Mouse (Mus musculus): ENCODE data around the gene Myog. TPM values are rescaled to one million over a fixed set of nuclear protein-coding genes. Genes with fewer than 3 reads are reported as not detected.

Myog gene
- total and polyA plus RNA-seq, 3 experiments = not detected

DNA sequence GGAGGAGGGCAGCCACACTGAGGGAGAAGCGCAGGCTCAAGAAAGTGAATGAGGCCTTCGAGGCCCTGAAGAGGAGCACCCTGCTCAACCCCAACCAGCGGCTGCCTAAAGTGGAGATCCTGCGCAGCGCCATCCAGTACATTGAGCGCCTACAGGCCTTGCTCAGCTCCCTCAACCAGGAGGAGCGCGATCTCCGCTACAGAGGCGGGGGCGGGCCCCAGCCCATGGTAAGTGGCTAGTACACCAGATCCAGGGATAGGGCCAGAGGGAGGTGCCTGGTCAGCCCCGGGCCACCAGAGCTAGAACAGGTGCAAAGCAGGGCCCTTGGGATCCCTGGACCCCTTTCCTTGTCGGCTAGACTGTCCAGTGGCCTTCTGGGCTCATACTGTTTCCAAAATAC lies 511 bp downstream of the Myog start:
- Histone ChIP-seq H3K27me3 (ENCODE audit: insufficient read depth, low read length) (peaks cover 20% of the 10 kb centered on the region), H3K4me1 (ENCODE audit: insufficient read depth, low read depth, low read length) (no peaks in the 10 kb centered on the region), H3K36me3 (replicated peaks) (no peaks in the 10 kb centered on the region), H3K4me3 (ENCODE audit: low read depth, low read length) (no peak overlapping the region), H3K9me3 (replicated peaks) (no peaks in the 10 kb centered on the region)
- TF ChIP-seq TAL1 (conservative IDR thresholded peaks at IDR 0.05; ENCODE audit: low read depth, low read length) (no peak), CTCF (IDR thresholded peaks at IDR 0.05; ENCODE audit: low read depth, low read length) (no peak), GATA1 (IDR thresholded peaks at IDR 0.05; ENCODE audit: borderline replicate concordance, low read length) (no peak), GATA2 (IDR thresholded peaks at IDR 0.05; ENCODE audit: borderline replicate concordance, low read depth, low read length) (no peak), POLR2AphosphoS5 (IDR thresholded peaks at IDR 0.05; ENCODE audit: insufficient replicate concordance, low read depth, low read length) (no peak)
- no peak for ATAC-seq (ENCODE audit: extremely low read depth, insufficient number of reproducible peaks, low FRiP score, poor library complexity, severe bottlenecking)
- no peak for DNase-seq (ENCODE audit: low spot score)

DNA sequence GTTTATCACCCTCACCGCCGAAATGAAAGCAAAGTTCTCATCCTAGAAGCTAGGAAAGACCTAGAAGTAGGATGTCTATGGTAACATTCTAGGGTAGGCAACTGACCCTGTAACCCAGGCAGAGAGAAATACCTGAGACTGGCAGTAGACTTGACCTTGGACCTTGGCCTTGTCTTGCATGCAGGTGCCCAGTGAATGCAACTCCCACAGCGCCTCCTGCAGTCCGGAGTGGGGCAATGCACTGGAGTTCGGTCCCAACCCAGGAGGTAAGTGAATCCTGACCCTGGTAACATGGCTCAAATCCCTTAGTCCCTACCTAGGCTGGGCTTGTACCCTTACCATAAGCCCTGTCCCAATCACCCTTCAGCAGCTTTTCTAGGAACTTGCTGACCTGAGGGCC lies 1.1 kb downstream of the Myog start:
- DNase-seq (ENCODE audit: low spot score) (no peak), ATAC-seq (ENCODE audit: extremely low read depth, insufficient number of reproducible peaks, low FRiP score, poor library complexity, severe bottlenecking) (no peak)
- TF ChIP-seq CTCF (IDR thresholded peaks at IDR 0.05; ENCODE audit: low read depth, low read length) = peak; percentile 73
- TF ChIP-seq POLR2AphosphoS5 (IDR thresholded peaks at IDR 0.05; ENCODE audit: insufficient replicate concordance, low read depth, low read length) = no peak
- TF ChIP-seq GATA2 (IDR thresholded peaks at IDR 0.05; ENCODE audit: borderline replicate concordance, low read depth, low read length) = no peak
- TF ChIP-seq GATA1 (IDR thresholded peaks at IDR 0.05; ENCODE audit: borderline replicate concordance, low read length) = no peak
- H3K9me3 ChIP-seq (replicated peaks) = no peaks in the 10 kb centered on the region
- H3K4me1 ChIP-seq (ENCODE audit: insufficient read depth, low read depth, low read length) = no peaks in the 10 kb centered on the region
- no peaks in the 10 kb centered on the region for H3K36me3 ChIP-seq (replicated peaks)
- H3K4me3 ChIP-seq (ENCODE audit: low read depth, low read length) = no peak overlapping the region
- peaks cover 17% of the 10 kb centered on the region for H3K27me3 ChIP-seq (ENCODE audit: insufficient read depth, low read length)

DNA sequence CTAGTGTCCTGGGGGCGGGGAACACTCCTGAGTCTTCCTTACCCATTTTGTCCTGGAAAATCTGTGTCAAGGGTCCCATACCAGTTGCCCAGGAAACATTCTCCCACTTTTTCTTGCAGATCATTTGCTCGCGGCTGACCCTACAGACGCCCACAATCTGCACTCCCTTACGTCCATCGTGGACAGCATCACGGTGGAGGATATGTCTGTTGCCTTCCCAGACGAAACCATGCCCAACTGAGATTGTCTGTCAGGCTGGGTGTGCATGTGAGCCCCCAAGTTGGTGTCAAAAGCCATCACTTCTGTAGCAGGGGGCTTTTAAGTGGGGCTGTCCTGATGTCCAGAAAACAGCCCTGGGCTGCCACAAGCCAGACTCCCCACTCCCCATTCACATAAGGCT lies 1.8 kb downstream of the Myog start:
- DNase-seq (ENCODE audit: low spot score) (no peak), ATAC-seq (ENCODE audit: extremely low read depth, insufficient number of reproducible peaks, low FRiP score, poor library complexity, severe bottlenecking) (no peak)
- no peaks in the 10 kb centered on the region for H3K4me1 ChIP-seq (ENCODE audit: insufficient read depth, low read depth, low read length)
- peaks cover 17% of the 10 kb centered on the region for H3K27me3 ChIP-seq (ENCODE audit: insufficient read depth, low read length)
- no peak overlapping the region for H3K4me3 ChIP-seq (ENCODE audit: low read depth, low read length)
- H3K9me3 ChIP-seq (replicated peaks) = no peaks in the 10 kb centered on the region
- H3K36me3 ChIP-seq (replicated peaks) = no peaks in the 10 kb centered on the region
- no peak for TF ChIP-seq CTCF (IDR thresholded peaks at IDR 0.05; ENCODE audit: low read depth, low read length)
- TF ChIP-seq TAL1 (conservative IDR thresholded peaks at IDR 0.05; ENCODE audit: low read depth, low read length) = no peak
- no peak for TF ChIP-seq POLR2AphosphoS5 (IDR thresholded peaks at IDR 0.05; ENCODE audit: insufficient replicate concordance, low read depth, low read length)

DNA sequence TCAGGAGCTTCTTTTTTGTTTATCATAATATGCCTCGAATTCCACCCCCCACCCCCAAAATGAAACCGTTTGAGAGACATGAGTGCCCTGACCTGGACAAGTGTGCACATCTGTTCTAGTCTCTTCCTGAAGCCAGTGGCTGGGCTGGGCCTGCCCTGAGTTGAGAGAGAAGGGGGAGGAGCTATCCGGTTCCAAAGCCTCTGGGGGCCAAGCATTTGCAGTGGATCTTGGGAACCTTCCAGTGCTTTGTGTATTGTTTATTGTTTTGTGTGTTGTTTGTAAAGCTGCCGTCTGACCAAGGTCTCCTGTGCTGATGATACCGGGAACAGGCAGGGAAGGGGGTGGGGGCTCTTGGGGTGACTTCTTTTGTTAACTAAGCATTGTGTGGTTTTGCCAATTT lies 2.3 kb downstream of the Myog start:
- ATAC-seq (ENCODE audit: extremely low read depth, insufficient number of reproducible peaks, low FRiP score, poor library complexity, severe bottlenecking) (no peak), DNase-seq (ENCODE audit: low spot score) (no peak)
- TF ChIP-seq GATA2 (IDR thresholded peaks at IDR 0.05; ENCODE audit: borderline replicate concordance, low read depth, low read length) (no peak), GATA1 (IDR thresholded peaks at IDR 0.05; ENCODE audit: borderline replicate concordance, low read length) (no peak)
- Histone ChIP-seq H3K27me3 (ENCODE audit: insufficient read depth, low read length) (peaks cover 21% of the 10 kb centered on the region), H3K36me3 (replicated peaks) (no peaks in the 10 kb centered on the region), H3K4me3 (ENCODE audit: low read depth, low read length) (no peak overlapping the region), H3K9me3 (replicated peaks) (no peaks in the 10 kb centered on the region), H3K4me1 (ENCODE audit: insufficient read depth, low read depth, low read length) (no peaks in the 10 kb centered on the region)

DNA sequence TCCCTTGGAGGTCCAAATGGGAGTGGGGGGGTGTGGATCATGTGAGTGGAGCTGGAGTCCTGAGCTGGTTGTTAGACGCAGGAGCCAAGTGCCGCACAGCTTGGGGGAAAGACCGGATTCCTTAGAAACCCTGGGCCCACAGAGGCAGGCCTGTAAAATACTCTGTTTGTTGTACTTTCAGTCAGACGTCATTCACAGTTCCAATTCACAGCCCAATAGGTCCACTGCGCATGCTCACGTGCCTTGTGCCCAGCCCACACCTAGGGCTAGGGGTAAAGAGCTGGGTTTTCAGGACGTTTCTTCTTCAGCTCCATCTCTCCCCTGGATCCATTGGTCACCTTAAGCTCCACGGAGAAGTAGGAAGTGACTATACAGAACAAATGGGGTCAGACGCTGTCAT lies 2.8 kb downstream of the Myog start:
- Histone ChIP-seq H3K4me1 (ENCODE audit: insufficient read depth, low read depth, low read length) (no peaks in the 10 kb centered on the region), H3K4me3 (ENCODE audit: low read depth, low read length) (no peak overlapping the region), H3K27me3 (ENCODE audit: insufficient read depth, low read length) (peaks cover 24% of the 10 kb centered on the region), H3K9me3 (replicated peaks) (no peaks in the 10 kb centered on the region), H3K36me3 (replicated peaks) (no peaks in the 10 kb centered on the region)
- ATAC-seq (ENCODE audit: extremely low read depth, insufficient number of reproducible peaks, low FRiP score, poor library complexity, severe bottlenecking) = no peak
- DNase-seq (ENCODE audit: low spot score) = no peak
- TF ChIP-seq TAL1 (conservative IDR thresholded peaks at IDR 0.05; ENCODE audit: low read depth, low read length) = no peak
- no peak for TF ChIP-seq CTCF (IDR thresholded peaks at IDR 0.05; ENCODE audit: low read depth, low read length)
- TF ChIP-seq GATA1 (IDR thresholded peaks at IDR 0.05; ENCODE audit: borderline replicate concordance, low read length) = no peak
- TF ChIP-seq GATA2 (IDR thresholded peaks at IDR 0.05; ENCODE audit: borderline replicate concordance, low read depth, low read length) = no peak
- no peak for TF ChIP-seq POLR2AphosphoS5 (IDR thresholded peaks at IDR 0.05; ENCODE audit: insufficient replicate concordance, low read depth, low read length)

DNA sequence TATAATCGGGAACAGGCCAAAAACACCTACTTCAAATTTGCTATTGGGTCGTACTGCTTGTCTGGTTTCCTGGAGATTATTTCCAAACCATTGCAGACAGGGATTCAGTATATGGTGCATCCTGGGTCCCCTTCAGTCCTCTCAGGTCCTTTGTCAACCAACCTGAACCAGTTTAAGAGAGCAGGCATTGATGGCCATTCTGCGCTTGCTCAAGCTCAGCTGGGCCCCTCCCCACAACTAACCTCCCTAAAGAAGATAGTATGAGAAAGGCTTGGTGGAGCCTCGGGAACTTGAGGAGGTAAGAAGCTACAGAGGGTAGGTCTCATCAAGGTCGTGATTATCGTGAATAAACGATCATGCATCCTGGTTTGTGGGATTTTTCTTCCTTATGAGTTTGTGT lies 3.5 kb downstream of the Myog start:
- no peaks in the 10 kb centered on the region for H3K9me3 ChIP-seq (replicated peaks)
- H3K27me3 ChIP-seq (ENCODE audit: insufficient read depth, low read length) = peaks cover 30% of the 10 kb centered on the region
- no peaks in the 10 kb centered on the region for H3K4me1 ChIP-seq (ENCODE audit: insufficient read depth, low read depth, low read length)
- TF ChIP-seq POLR2AphosphoS5 (IDR thresholded peaks at IDR 0.05; ENCODE audit: insufficient replicate concordance, low read depth, low read length) (no peak), GATA1 (IDR thresholded peaks at IDR 0.05; ENCODE audit: borderline replicate concordance, low read length) (no peak), GATA2 (IDR thresholded peaks at IDR 0.05; ENCODE audit: borderline replicate concordance, low read depth, low read length) (no peak), CTCF (IDR thresholded peaks at IDR 0.05; ENCODE audit: low read depth, low read length) (no peak), TAL1 (conservative IDR thresholded peaks at IDR 0.05; ENCODE audit: low read depth, low read length) (no peak)
- ATAC-seq (ENCODE audit: extremely low read depth, insufficient number of reproducible peaks, low FRiP score, poor library complexity, severe bottlenecking) (no peak), DNase-seq (ENCODE audit: low spot score) (no peak)
- H3K4me3 ChIP-seq (ENCODE audit: low read depth, low read length) = no peak overlapping the region
- H3K36me3 ChIP-seq (replicated peaks) = no peaks in the 10 kb centered on the region

Data from G1E (cell line).